Mouse (Mus musculus) thymus, postnatal 10 days (tissue): Measurements from ENCODE around the gene Prdx4.
"Not testable (repeated sequence)": the region's sequence is repeated elsewhere in the genome, so short reads cannot be mapped to it uniquely, and the experiment has no call there.

Experiments
- DNase-seq, 2 experiments: peaks; one replicate each; pipeline ENCODE4 v3.0.0; 2021; ENCODE audit warnings: low spot score in 2 of 2

The Prdx4 gene

GRCm38 (mm10) chrX:155340654-155341053 lies at the start of gene Prdx4:
Gene Prdx4, minus strand, starts transcription at chrX:155340754.
- DNase-seq, result no peak

GRCm38 (mm10) chrX:155376538-155376937 lies 36.0 kb upstream of the Prdx4 start:
- peak; percentile 11 to 32 for DNase-seq

- no peak for DNase-seq
Measured at GRCm38 (mm10) chrX:155375458-155375857, 34.9 kb upstream of the Prdx4 start.

GRCm38 (mm10) chrX:155370110-155370509 lies 29.6 kb upstream of the Prdx4 start:
- not testable (repeated sequence) for DNase-seq

GRCm38 (mm10) chrX:155365095-155365494 lies 24.5 kb upstream of the Prdx4 start:
- DNase-seq, result no peak

- DNase-seq, result no peak
Measured at GRCm38 (mm10) chrX:155346249-155346648, 5.7 kb upstream of the Prdx4 start.

- DNase-seq, result peak; percentile 66 to 78
Measured at GRCm38 (mm10) chrX:155337905-155338721, 2.4 kb downstream of the Prdx4 start.

- DNase-seq, result no peak
Measured at GRCm38 (mm10) chrX:155337567-155337904, 3.0 kb downstream of the Prdx4 start.

- DNase-seq, result peak in 1 of 2 experiments; percentile 35
Measured at GRCm38 (mm10) chrX:155318005-155318404, 22.5 kb downstream of the Prdx4 start.

- no peak for DNase-seq
Measured at GRCm38 (mm10) chrX:155306390-155306789, 34.2 kb downstream of the Prdx4 start.

GRCm38 (mm10) chrX:155280427-155281044 lies 60.0 kb downstream of the Prdx4 start:
- DNase-seq, result no peak

GRCm38 (mm10) chrX:155278483-155278882 lies 62.1 kb downstream of the Prdx4 start:
- DNase-seq, result no peak
